Mouse (Mus musculus): ENCODE measurements around the gene Macf1. TPM values are rescaled to one million over a fixed set of nuclear protein-coding genes. Genes with fewer than 3 reads are reported as not detected.
"Not testable (repeated sequence)": the region's sequence is repeated elsewhere in the genome, so short reads cannot be mapped to it uniquely, and the experiment has no call there.

The Macf1 gene
- polyA plus RNA-seq, 1 experiment = 142 TPM

DNA sequence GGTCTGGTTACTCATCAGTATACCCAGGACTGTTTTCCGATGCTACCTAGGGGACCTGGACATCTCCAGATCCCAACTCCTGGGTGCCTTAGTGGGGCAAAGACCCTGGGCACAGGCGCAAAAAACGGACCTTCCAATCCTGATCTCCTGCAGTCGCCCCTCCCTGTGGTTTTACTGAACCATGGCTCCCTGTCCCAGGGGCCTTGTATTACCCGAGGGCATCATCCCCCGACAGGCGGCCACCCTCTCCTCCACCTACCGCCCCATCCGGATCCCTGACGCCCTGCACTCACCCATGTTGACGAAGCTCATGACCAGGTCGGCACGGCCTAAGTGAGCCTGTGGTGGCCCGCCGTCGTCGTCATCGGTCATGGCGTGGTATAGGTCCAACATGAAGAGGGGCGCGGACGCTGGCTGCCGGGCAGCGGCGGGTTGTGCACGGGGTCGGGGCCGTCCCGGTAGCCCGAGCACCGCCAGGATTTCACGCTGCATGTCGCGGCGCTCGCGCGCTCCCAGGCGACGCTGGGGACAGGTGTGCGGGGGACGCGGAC, 342.0 kb downstream of the Macf1 start:
- peak overlapping the region; percentile 84 for H3K4me3 ChIP-seq (ENCODE audit: extremely low read depth, insufficient read depth, insufficient read length)
- TF ChIP-seq CTCF (IDR thresholded peaks at IDR 0.05; ENCODE audit: extremely low read depth, insufficient read depth, insufficient read length, insufficient replicate concordance) = no peak
- 7% methylated on average over 43 of the region's 43 CpGs for WGBS

DNA sequence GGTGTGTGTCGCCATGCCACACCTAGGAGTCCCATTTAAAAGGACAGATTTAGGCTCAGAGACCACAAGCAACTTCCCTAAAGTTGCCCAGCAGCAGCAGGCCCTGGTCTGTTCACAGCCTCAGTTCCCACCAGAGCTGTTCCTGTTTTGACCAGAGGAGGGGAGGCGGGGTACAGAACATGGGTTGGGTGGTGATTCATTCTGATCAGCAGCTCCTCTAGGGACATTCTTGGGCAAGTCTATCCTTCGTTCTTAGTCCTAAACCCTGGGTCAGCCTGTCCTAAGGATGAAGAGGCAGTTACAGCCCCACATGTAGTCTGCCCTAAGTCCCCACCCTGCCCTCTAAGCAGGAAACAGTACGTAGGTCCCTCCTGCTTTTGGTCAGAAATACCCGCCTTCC, 343.9 kb downstream of the Macf1 start:
- Histone ChIP-seq H3K27me3 (ENCODE audit: control insufficient read depth, insufficient read depth, low read length) (peaks cover 14% of the 10 kb centered on the region), H3K4me3 (ENCODE audit: extremely low read depth, insufficient read depth, insufficient read length) (no peak overlapping the region)
- DNase-seq (ENCODE audit: low read depth in 1 of 2, low spot score in 2 of 2) = no peak

More for the DNA sequence above, 342.0 kb downstream of the Macf1 start:
- Histone ChIP-seq H3K36me3 (ENCODE audit: control insufficient read depth, insufficient read depth, low read length) (no peaks in the 10 kb centered on the region), H3K27ac (ENCODE audit: insufficient read depth, low read length) (no peak overlapping the region), H3K4me1 (ENCODE audit: control insufficient read depth, insufficient read depth, insufficient read length) (peaks cover 11% of the 10 kb centered on the region), H3K27me3 (ENCODE audit: control insufficient read depth, insufficient read depth, low read length) (peaks cover 14% of the 10 kb centered on the region)
- no peak for DNase-seq (ENCODE audit: low read depth in 1 of 2, low spot score in 2 of 2)

DNA sequence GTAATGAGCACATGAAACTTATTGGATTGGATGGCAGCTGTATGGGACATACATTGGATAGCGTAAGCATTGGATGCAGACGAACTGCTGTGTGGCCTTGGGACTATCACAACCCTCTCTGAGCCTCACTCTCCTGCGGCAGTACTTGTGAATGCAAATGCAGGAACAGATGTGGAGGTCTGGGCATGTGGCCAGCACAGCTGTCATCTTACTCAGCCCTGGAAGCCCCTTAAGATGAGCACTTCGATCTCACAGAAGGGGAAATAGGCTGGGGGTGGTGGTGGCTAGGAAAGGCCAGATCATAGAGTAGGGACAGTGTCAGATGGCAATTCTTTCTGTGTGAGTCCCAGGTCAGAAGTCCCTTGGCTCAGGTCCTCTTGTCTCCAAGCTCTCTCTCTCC, 346.5 kb downstream of the Macf1 start:
- H3K4me1 ChIP-seq (ENCODE audit: control insufficient read depth, insufficient read depth, insufficient read length) = peaks cover 6% of the 10 kb centered on the region

More for the DNA sequence above, 343.9 kb downstream of the Macf1 start:
- WGBS = 56% methylated on average over 5 of the region's 5 CpGs
- no peaks in the 10 kb centered on the region for H3K36me3 ChIP-seq (ENCODE audit: control insufficient read depth, insufficient read depth, low read length)
- peaks cover 11% of the 10 kb centered on the region for H3K4me1 ChIP-seq (ENCODE audit: control insufficient read depth, insufficient read depth, insufficient read length)
- H3K27ac ChIP-seq (ENCODE audit: insufficient read depth, low read length) = no peak overlapping the region
- TF ChIP-seq POLR2A (IDR thresholded peaks at IDR 0.05; ENCODE audit: low read depth, low read length) (no peak), CTCF (IDR thresholded peaks at IDR 0.05; ENCODE audit: extremely low read depth, insufficient read depth, insufficient read length, insufficient replicate concordance) (no peak)

DNA sequence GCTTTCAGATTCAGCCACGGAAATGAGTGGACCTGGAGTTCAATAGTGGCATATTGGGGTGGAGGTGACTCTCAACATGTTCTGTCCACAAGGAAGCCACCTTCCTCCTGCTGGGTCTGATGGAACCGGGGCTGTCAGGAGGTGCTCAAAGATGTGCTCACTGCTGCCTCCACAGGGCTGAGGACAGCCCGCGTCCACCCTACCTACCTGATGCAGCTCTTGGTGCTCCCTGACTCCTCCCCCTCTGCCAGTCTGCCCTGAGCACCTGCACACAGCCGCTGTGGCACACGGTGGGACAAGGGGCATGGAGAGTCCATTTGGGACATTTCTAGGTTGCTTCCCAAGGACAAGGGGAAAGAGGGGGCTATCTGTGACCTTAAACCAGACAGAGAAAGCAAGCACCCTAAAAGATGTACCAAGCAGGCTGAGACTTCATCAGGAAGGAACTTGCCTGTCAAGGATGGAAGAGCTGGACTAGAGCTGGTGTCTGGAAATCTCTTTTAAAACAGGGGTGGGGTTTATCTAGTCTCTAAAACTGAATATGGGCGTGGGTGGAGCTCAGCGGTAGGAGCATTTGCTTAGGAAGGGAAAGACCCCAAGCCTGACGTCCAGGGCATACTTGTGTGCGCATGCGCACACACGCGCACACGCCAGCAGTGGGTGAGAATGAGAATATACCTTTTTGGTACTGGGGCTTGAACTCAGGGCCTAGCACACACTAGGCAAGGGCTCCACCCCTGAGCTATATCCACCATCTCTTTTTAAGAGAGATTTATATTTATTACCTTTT, 348.2 kb downstream of the Macf1 start:
- DNase-seq (ENCODE audit: low read depth in 1 of 2, low spot score in 2 of 2) = no peak
- no peaks in the 10 kb centered on the region for H3K4me1 ChIP-seq (ENCODE audit: control insufficient read depth, insufficient read depth, insufficient read length)
- TF ChIP-seq CTCF (IDR thresholded peaks at IDR 0.05; ENCODE audit: extremely low read depth, insufficient read depth, insufficient read length, insufficient replicate concordance) (no peak), POLR2A (IDR thresholded peaks at IDR 0.05; ENCODE audit: low read depth, low read length) (no peak)
- 87% methylated on average over 14 of the region's 14 CpGs for WGBS
- H3K27ac ChIP-seq (ENCODE audit: insufficient read depth, low read length) = no peak overlapping the region
- no peaks in the 10 kb centered on the region for H3K27me3 ChIP-seq (ENCODE audit: control insufficient read depth, insufficient read depth, low read length)
- H3K4me3 ChIP-seq (ENCODE audit: extremely low read depth, insufficient read depth, insufficient read length) = no peak overlapping the region
- H3K36me3 ChIP-seq (ENCODE audit: control insufficient read depth, insufficient read depth, low read length) = no peaks in the 10 kb centered on the region

More for the DNA sequence above, 346.5 kb downstream of the Macf1 start:
- H3K4me3 ChIP-seq (ENCODE audit: extremely low read depth, insufficient read depth, insufficient read length) = no peak overlapping the region
- DNase-seq (ENCODE audit: low read depth in 1 of 2, low spot score in 2 of 2) = no peak
- TF ChIP-seq POLR2A (IDR thresholded peaks at IDR 0.05; ENCODE audit: low read depth, low read length) (no peak), CTCF (IDR thresholded peaks at IDR 0.05; ENCODE audit: extremely low read depth, insufficient read depth, insufficient read length, insufficient replicate concordance) (no peak)
- no peak overlapping the region for H3K27ac ChIP-seq (ENCODE audit: insufficient read depth, low read length)
- WGBS = 65% methylated on average over 4 of the region's 4 CpGs
- H3K27me3 ChIP-seq (ENCODE audit: control insufficient read depth, insufficient read depth, low read length) = peaks cover 7% of the 10 kb centered on the region
- H3K36me3 ChIP-seq (ENCODE audit: control insufficient read depth, insufficient read depth, low read length) = no peaks in the 10 kb centered on the region

DNA sequence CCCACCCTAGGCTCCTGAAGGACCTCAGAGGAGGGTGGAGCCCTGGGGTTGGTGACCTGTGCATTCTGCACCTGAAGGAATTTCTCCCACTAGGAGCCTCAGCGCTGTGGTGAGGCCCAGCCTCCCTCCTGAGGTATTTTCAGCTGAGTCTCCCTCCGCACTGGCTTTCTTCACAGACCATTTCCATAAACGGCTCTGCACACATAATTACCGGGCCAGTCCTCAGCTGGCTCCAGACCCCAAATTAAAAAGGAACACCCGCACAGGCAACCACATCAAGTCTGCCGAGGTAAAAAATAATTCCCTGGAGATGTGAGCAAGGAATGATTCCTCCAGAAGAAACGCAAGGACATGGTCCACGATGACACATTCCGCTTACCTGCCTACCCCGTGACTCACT, 348.9 kb downstream of the Macf1 start:
- not testable (repeated sequence) for H3K27me3 ChIP-seq (ENCODE audit: control insufficient read depth, insufficient read depth, low read length); H3K4me1 ChIP-seq (ENCODE audit: control insufficient read depth, insufficient read depth, insufficient read length); H3K27ac ChIP-seq (ENCODE audit: insufficient read depth, low read length); DNase-seq (ENCODE audit: low read depth in 1 of 2, low spot score in 2 of 2); H3K4me3 ChIP-seq (ENCODE audit: extremely low read depth, insufficient read depth, insufficient read length); H3K36me3 ChIP-seq (ENCODE audit: control insufficient read depth, insufficient read depth, low read length)
- 92% methylated on average over 10 of the region's 10 CpGs for WGBS

DNA sequence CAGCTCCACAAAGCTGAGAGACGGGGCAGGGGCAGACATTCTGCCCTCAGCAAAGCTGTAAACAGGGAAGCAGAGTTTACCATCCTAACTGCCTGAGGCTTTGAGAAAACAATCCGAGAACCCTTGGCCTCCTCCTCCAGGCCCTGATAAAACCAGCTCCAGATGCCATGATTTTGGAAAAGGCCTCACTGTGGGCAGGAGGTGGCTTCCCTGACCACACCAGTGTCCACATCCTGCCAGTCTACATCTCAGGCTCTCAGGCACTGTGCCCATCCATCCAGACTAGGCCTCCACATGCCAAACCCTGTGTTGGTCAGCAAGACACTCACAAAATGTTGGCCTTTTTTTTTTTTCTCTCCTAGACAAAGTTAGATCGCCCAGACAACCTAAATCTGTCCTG, 350.0 kb downstream of the Macf1 start:
- Histone ChIP-seq H3K27ac (ENCODE audit: insufficient read depth, low read length) (no peak overlapping the region), H3K27me3 (ENCODE audit: control insufficient read depth, insufficient read depth, low read length) (no peaks in the 10 kb centered on the region), H3K4me3 (ENCODE audit: extremely low read depth, insufficient read depth, insufficient read length) (no peak overlapping the region), H3K36me3 (ENCODE audit: control insufficient read depth, insufficient read depth, low read length) (no peaks in the 10 kb centered on the region), H3K4me1 (ENCODE audit: control insufficient read depth, insufficient read depth, insufficient read length) (no peaks in the 10 kb centered on the region)
- DNase-seq (ENCODE audit: low read depth in 1 of 2, low spot score in 2 of 2) = no peak
- 81% methylated on average over 3 of the region's 3 CpGs for WGBS
- no peak for TF ChIP-seq POLR2A (IDR thresholded peaks at IDR 0.05; ENCODE audit: low read depth, low read length)

DNA sequence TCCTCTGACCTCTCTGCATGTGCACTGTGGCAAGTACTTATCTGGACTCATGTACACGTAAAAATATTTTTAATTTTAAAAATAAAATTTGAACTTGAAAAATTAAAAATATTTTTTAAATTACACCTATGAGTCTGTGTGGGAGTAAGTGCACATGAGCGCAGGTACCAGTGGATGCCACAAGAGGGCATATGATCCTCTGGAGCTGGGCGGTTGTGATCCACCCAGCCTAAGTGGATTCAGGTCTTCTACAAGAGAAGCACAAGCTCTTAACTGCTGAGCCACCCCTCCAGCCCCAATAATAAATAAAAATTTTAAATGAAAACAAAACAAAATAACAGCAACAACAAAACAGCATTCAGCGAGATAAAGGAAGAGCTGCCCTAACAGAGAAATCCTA, 351.0 kb downstream of the Macf1 start:
- Histone ChIP-seq H3K4me1 (ENCODE audit: control insufficient read depth, insufficient read depth, insufficient read length) (no peaks in the 10 kb centered on the region), H3K4me3 (ENCODE audit: extremely low read depth, insufficient read depth, insufficient read length) (no peak overlapping the region), H3K36me3 (ENCODE audit: control insufficient read depth, insufficient read depth, low read length) (no peaks in the 10 kb centered on the region), H3K27me3 (ENCODE audit: control insufficient read depth, insufficient read depth, low read length) (no peaks in the 10 kb centered on the region), H3K27ac (ENCODE audit: insufficient read depth, low read length) (no peak overlapping the region)
- WGBS = 95% methylated on average over 4 of the region's 4 CpGs
- no peak for DNase-seq (ENCODE audit: low read depth in 1 of 2, low spot score in 2 of 2)
- no peak for TF ChIP-seq POLR2A (IDR thresholded peaks at IDR 0.05; ENCODE audit: low read depth, low read length)
- no peak for TF ChIP-seq CTCF (IDR thresholded peaks at IDR 0.05; ENCODE audit: extremely low read depth, insufficient read depth, insufficient read length, insufficient replicate concordance)

DNA sequence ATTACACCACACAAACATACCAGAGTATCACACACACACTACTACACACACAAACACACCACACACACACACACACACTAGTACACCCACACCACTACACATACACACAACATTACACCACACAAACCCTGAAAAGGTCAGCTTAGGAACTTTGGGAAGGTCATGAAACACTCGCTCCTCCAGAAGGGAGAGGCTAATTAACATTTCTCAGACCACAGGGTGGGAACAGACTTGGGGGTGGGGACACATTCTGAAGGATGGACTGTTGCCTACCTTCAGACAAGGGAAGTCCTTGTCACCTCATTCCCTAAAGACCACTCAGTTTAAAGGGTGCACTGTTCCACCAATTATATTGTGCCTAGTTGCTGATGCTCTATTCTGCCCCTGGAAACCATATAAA, 352.2 kb downstream of the Macf1 start:
- not testable (repeated sequence) for H3K27ac ChIP-seq (ENCODE audit: insufficient read depth, low read length); H3K36me3 ChIP-seq (ENCODE audit: control insufficient read depth, insufficient read depth, low read length); DNase-seq (ENCODE audit: low read depth in 1 of 2, low spot score in 2 of 2); H3K4me3 ChIP-seq (ENCODE audit: extremely low read depth, insufficient read depth, insufficient read length); H3K27me3 ChIP-seq (ENCODE audit: control insufficient read depth, insufficient read depth, low read length); H3K4me1 ChIP-seq (ENCODE audit: control insufficient read depth, insufficient read depth, insufficient read length)
- WGBS = 88% methylated on average over 1 of the region's 1 CpGs
